Mouse (Mus musculus): Measurements from ENCODE around the gene Cmc1. TPM values are rescaled to one million over a fixed set of nuclear protein-coding genes. Genes with fewer than 3 reads are reported as not detected.

The Cmc1 gene
- polyA plus RNA-seq, 1 experiment from 2014 or later = 54.2 TPM

DNA sequence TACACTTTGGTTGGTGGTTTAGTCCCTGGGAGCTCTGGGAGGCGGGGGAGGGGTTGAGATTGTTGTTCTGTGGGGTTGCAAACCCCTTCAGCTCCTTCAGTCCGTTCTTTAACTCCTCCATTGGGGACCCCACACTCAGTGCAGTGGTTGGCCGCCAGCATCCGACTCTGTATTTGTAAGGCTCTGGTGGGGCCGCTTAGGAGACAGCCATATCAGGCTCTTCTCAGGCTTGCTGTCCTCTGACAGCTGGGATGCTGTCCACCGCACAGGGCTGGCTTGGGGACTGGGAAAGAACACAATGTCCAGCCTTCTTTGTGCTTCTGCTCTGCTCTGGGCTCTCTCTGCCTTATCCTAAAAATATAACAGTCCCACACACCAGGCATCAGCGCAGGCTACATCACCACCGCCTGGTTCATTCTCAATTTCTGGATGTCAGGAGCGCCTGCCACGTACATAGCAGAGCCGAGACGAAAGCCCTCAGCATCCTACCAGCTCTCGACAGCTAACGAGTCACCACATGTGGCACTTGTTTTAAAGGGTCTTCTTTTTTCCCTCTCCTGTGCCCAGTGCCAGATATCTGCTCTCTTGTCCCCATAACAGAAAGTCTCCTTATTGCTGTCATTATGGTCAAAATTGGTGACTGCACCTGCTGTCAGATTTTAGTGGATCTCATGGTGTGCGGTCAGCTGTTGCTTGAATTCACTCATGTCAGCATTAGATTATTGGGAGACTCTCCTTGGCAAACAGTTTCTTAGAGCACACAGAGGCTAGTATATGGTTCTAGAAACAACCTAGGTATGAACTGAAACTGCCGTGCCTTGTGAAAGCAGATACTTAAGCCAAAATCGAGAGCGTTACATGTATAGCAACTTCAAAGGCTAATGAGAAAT is 29.4 kb upstream of the Cmc1 start:
- ATAC-seq (ENCODE audit: insufficient number of reproducible peaks, insufficient read depth, low FRiP score, low read depth) = no peak
- Histone ChIP-seq H3K9me3 (ENCODE audit: control insufficient read depth, low read depth, low read length) (no peaks in the 10 kb centered on the region), H3K27me3 (ENCODE audit: control insufficient read depth, insufficient read depth, low read length) (no peaks in the 10 kb centered on the region), H3K27ac (ENCODE audit: low read length) (no peak overlapping the region), H3K4me2 (replicated peaks; ENCODE audit: low read depth, low read length) (no peak overlapping the region), H3K9ac (replicated peaks; ENCODE audit: low read depth, low read length) (no peak overlapping the region), H3K4me3 (ENCODE audit: low read depth, low read length) (no peak overlapping the region), H3K4me1 (ENCODE audit: control insufficient read depth, insufficient read depth, low read length) (no peaks in the 10 kb centered on the region), H3K36me3 (ENCODE audit: control insufficient read depth, insufficient read depth, low read length) (no peaks in the 10 kb centered on the region)
- WGBS = 87% methylated on average over 18 of the region's 18 CpGs

DNA sequence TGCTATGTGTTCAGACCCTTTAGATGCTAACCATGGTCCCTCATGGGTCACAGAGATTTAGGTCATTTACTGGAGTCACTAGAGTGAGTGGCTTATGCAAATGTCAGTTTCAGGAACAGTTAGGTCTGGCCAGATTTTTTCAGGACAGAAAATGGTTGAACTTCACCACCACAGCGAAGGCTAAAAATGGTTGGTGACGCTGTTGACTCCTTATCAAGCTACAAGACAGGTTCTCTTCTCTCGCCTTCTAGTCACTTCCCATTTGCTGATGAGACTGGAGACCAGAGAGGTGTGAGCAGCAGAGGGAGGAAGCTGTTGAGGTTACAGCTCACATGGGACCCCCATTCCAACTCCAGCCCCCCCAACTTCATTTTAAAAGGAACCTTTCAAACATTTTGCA is 26.7 kb upstream of the Cmc1 start:
- H3K36me3 ChIP-seq (ENCODE audit: control insufficient read depth, insufficient read depth, low read length) = no peaks in the 10 kb centered on the region
- H3K9me3 ChIP-seq (ENCODE audit: control insufficient read depth, low read depth, low read length) = no peaks in the 10 kb centered on the region
- no peaks in the 10 kb centered on the region for H3K4me1 ChIP-seq (ENCODE audit: control insufficient read depth, insufficient read depth, low read length)
- H3K9ac ChIP-seq (replicated peaks; ENCODE audit: low read depth, low read length) = no peak overlapping the region
- 89% methylated on average over 3 of the region's 3 CpGs for WGBS
- ATAC-seq (ENCODE audit: insufficient number of reproducible peaks, insufficient read depth, low FRiP score, low read depth) = no peak
- H3K27me3 ChIP-seq (ENCODE audit: control insufficient read depth, insufficient read depth, low read length) = no peaks in the 10 kb centered on the region
- no peak overlapping the region for H3K4me2 ChIP-seq (replicated peaks; ENCODE audit: low read depth, low read length)
- H3K4me3 ChIP-seq (ENCODE audit: low read depth, low read length) = no peak overlapping the region
- H3K27ac ChIP-seq (ENCODE audit: low read length) = no peak overlapping the region

DNA sequence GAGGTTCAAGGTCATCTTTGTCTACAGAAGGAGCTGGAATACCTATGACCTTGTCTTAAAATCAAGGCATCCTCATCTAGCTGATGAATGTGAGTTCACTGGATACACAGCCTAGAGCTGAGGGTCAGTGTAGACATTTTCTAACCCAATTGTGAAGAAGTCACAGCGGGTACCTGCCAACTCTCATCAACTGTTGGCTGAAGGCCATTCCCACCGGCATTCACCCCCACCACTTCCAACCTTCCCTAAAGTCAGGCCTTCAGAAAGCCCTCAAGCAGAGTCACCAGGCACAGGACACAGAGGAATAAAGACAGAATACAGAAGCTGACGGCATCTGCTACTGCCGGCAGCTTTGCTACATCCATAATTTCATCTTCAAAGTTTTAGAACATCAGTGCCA is 25.4 kb upstream of the Cmc1 start:
- Histone ChIP-seq H3K9me3 (ENCODE audit: control insufficient read depth, low read depth, low read length) (no peaks in the 10 kb centered on the region), H3K4me2 (replicated peaks; ENCODE audit: low read depth, low read length) (no peak overlapping the region), H3K36me3 (ENCODE audit: control insufficient read depth, insufficient read depth, low read length) (no peaks in the 10 kb centered on the region), H3K9ac (replicated peaks; ENCODE audit: low read depth, low read length) (no peak overlapping the region), H3K4me3 (ENCODE audit: low read depth, low read length) (no peak overlapping the region), H3K4me1 (ENCODE audit: control insufficient read depth, insufficient read depth, low read length) (no peaks in the 10 kb centered on the region), H3K27me3 (ENCODE audit: control insufficient read depth, insufficient read depth, low read length) (no peaks in the 10 kb centered on the region), H3K27ac (ENCODE audit: low read length) (no peak overlapping the region)
- no peak for ATAC-seq (ENCODE audit: insufficient number of reproducible peaks, insufficient read depth, low FRiP score, low read depth)
- 91% methylated on average over 4 of the region's 4 CpGs for WGBS

DNA sequence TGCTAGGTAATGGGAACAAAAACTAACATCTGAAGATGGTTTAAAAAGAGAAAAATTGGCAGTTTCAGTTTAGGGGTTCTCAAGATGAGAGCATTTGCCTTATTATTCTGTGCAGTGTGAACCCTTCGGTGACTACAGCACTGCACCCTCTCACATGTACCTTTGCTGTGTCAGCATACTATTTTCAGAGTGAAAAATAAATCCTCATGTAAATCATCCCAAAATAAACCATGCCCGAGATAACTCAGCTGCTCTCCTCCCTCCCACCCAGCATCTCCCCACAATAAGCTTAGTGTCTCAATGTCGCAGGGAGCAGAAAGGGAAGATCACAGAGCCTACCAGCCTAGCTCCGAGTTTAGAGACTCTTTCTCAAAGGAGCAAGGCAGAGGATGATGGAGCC is 23.1 kb upstream of the Cmc1 start:
- H3K36me3 ChIP-seq (ENCODE audit: control insufficient read depth, insufficient read depth, low read length) = no peaks in the 10 kb centered on the region
- no peak for ATAC-seq (ENCODE audit: insufficient number of reproducible peaks, insufficient read depth, low FRiP score, low read depth)

DNA sequence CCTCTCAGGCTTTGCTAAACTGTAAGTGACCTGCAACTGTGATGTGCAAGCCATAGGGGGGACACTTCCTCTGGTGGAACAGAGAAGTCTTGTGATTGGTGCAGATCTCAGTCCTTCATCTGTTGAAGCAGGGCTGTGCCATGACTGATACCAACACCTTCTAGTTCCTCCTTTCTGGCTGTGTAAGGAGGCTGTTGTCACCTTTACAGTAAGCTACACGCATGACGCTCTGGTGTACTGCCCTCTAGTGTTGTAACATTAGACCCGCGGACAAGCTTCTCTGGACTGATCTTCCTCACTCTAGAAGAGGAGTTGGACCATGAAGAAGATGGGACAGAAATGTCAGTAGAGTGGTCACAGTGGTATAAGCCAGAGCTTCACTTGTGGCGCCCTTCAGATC is 18.6 kb upstream of the Cmc1 start:
- ATAC-seq (ENCODE audit: insufficient number of reproducible peaks, insufficient read depth, low FRiP score, low read depth) = no peak
- no peaks in the 10 kb centered on the region for H3K36me3 ChIP-seq (ENCODE audit: control insufficient read depth, insufficient read depth, low read length)
- H3K4me1 ChIP-seq (ENCODE audit: control insufficient read depth, insufficient read depth, low read length) = no peaks in the 10 kb centered on the region
- no peaks in the 10 kb centered on the region for H3K27me3 ChIP-seq (ENCODE audit: control insufficient read depth, insufficient read depth, low read length)
- no peak overlapping the region for H3K4me2 ChIP-seq (replicated peaks; ENCODE audit: low read depth, low read length)
- 42% methylated on average over 5 of the region's 5 CpGs for WGBS
- no peaks in the 10 kb centered on the region for H3K9me3 ChIP-seq (ENCODE audit: control insufficient read depth, low read depth, low read length)
- H3K27ac ChIP-seq (ENCODE audit: low read length) = no peak overlapping the region
- H3K4me3 ChIP-seq (ENCODE audit: low read depth, low read length) = no peak overlapping the region
- H3K9ac ChIP-seq (replicated peaks; ENCODE audit: low read depth, low read length) = no peak overlapping the region

More for the DNA sequence above, 23.1 kb upstream of the Cmc1 start:
- Histone ChIP-seq H3K4me3 (ENCODE audit: low read depth, low read length) (no peak overlapping the region), H3K4me2 (replicated peaks; ENCODE audit: low read depth, low read length) (no peak overlapping the region), H3K4me1 (ENCODE audit: control insufficient read depth, insufficient read depth, low read length) (no peaks in the 10 kb centered on the region), H3K9ac (replicated peaks; ENCODE audit: low read depth, low read length) (no peak overlapping the region), H3K27me3 (ENCODE audit: control insufficient read depth, insufficient read depth, low read length) (no peaks in the 10 kb centered on the region), H3K9me3 (ENCODE audit: control insufficient read depth, low read depth, low read length) (no peaks in the 10 kb centered on the region), H3K27ac (ENCODE audit: low read length) (no peak overlapping the region)
- 84% methylated on average over 4 of the region's 4 CpGs for WGBS

DNA sequence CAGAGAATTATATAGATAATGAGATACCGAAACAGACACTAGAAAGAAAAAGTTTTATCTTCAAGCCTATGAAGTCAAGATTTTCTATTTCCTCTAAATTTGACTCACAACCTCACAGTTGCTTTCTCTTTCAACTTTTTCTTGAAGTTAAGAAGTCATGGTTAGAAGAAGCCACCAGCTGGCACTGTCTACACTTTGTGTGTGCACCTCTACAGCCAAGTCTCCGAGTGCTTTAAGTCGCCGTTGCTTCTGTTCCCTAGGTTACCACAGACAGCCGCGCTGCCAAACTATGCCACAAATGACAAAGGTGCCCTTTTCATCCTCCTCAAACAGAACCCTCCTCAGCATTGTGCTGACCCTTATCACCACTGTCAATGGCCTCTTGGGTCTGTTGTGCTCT is 17.6 kb upstream of the Cmc1 start:
- Histone ChIP-seq H3K4me1 (ENCODE audit: control insufficient read depth, insufficient read depth, low read length) (no peaks in the 10 kb centered on the region), H3K36me3 (ENCODE audit: control insufficient read depth, insufficient read depth, low read length) (no peaks in the 10 kb centered on the region), H3K4me2 (replicated peaks; ENCODE audit: low read depth, low read length) (no peak overlapping the region), H3K9ac (replicated peaks; ENCODE audit: low read depth, low read length) (no peak overlapping the region), H3K4me3 (ENCODE audit: low read depth, low read length) (no peak overlapping the region), H3K27me3 (ENCODE audit: control insufficient read depth, insufficient read depth, low read length) (no peaks in the 10 kb centered on the region), H3K9me3 (ENCODE audit: control insufficient read depth, low read depth, low read length) (no peaks in the 10 kb centered on the region), H3K27ac (ENCODE audit: low read length) (no peak overlapping the region)
- ATAC-seq (ENCODE audit: insufficient number of reproducible peaks, insufficient read depth, low FRiP score, low read depth) = no peak
- WGBS = 86% methylated on average over 6 of the region's 6 CpGs

DNA sequence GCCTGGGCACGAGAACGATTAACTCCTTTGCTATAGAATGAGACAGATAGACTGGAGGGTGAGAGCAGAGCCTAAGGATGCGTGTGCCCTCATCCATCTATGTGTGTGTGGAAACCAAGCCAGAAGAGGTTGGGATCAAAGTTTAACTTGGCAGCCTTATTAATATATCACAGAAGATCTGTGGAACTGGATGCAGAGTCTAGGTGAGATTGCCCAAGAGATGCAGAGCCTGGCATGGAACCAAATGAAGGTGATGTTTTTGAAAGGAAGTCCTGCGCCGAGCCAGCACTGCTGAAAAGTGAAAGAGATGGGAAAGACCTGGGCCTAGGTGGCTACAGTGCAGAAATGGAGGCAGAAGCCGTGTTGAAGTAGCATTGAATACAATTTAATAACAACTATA is 11.6 kb upstream of the Cmc1 start:
- no peak overlapping the region for H3K4me2 ChIP-seq (replicated peaks; ENCODE audit: low read depth, low read length)
- H3K36me3 ChIP-seq (ENCODE audit: control insufficient read depth, insufficient read depth, low read length) = no peaks in the 10 kb centered on the region
- no peaks in the 10 kb centered on the region for H3K4me1 ChIP-seq (ENCODE audit: control insufficient read depth, insufficient read depth, low read length)
- no peaks in the 10 kb centered on the region for H3K9me3 ChIP-seq (ENCODE audit: control insufficient read depth, low read depth, low read length)
- H3K27ac ChIP-seq (ENCODE audit: low read length) = no peak overlapping the region
- 90% methylated on average over 6 of the region's 6 CpGs for WGBS
- H3K27me3 ChIP-seq (ENCODE audit: control insufficient read depth, insufficient read depth, low read length) = no peaks in the 10 kb centered on the region
- no peak overlapping the region for H3K9ac ChIP-seq (replicated peaks; ENCODE audit: low read depth, low read length)
- no peak overlapping the region for H3K4me3 ChIP-seq (ENCODE audit: low read depth, low read length)
- ATAC-seq (ENCODE audit: insufficient number of reproducible peaks, insufficient read depth, low FRiP score, low read depth) = no peak

DNA sequence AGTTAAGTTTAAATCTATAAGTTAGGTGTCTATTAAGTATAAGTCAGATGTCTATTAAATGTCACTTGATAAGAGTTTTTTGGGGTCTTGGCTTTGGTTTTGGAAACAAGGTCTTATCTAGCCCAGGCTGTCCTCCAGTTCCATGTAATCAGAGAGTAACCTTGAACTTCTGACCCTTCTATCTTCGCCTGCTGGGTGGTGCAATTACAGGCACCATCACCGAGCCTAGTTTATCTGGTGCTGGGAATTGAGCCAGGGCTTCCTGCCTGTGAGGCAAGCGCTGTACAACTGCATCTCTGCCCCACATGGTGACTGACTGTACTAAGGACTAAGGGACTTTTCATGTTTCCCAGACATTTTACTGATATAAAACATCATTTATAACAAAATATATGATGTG is 10.0 kb upstream of the Cmc1 start:
- no peak for ATAC-seq (ENCODE audit: insufficient number of reproducible peaks, insufficient read depth, low FRiP score, low read depth)
- H3K9me3 ChIP-seq (ENCODE audit: control insufficient read depth, low read depth, low read length) = no peaks in the 10 kb centered on the region

DNA sequence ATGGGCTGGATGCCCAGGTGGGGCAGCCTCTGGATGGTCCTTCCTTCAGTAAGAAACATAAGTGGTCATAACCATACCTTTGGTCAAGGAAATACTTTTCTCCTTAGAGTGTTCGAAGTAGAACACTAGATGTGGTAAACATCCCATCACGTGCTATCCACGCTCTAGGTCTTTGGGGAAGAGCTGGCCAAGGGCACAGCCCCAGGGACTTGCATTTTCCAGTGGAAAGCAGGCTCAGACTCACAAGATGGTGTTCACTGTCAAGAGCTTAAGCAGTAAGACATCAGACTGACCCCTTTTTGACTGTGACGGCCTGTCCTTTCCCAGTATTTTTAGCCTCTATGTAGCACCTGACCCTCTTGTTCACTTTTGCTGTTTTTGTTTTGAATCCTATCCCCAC is 8.2 kb upstream of the Cmc1 start:
- no peak for ATAC-seq (ENCODE audit: insufficient number of reproducible peaks, insufficient read depth, low FRiP score, low read depth)

More for the DNA sequence above, 10.0 kb upstream of the Cmc1 start:
- Histone ChIP-seq H3K4me3 (ENCODE audit: low read depth, low read length) (no peak overlapping the region), H3K4me2 (replicated peaks; ENCODE audit: low read depth, low read length) (no peak overlapping the region), H3K4me1 (ENCODE audit: control insufficient read depth, insufficient read depth, low read length) (no peaks in the 10 kb centered on the region), H3K27me3 (ENCODE audit: control insufficient read depth, insufficient read depth, low read length) (no peaks in the 10 kb centered on the region), H3K9ac (replicated peaks; ENCODE audit: low read depth, low read length) (no peak overlapping the region), H3K36me3 (ENCODE audit: control insufficient read depth, insufficient read depth, low read length) (no peaks in the 10 kb centered on the region), H3K27ac (ENCODE audit: low read length) (no peak overlapping the region)
- WGBS = 59% methylated on average over 3 of the region's 3 CpGs

More for the DNA sequence above, 8.2 kb upstream of the Cmc1 start:
- Histone ChIP-seq H3K9me3 (ENCODE audit: control insufficient read depth, low read depth, low read length) (no peaks in the 10 kb centered on the region), H3K27ac (ENCODE audit: low read length) (no peak overlapping the region), H3K4me3 (ENCODE audit: low read depth, low read length) (no peak overlapping the region), H3K4me1 (ENCODE audit: control insufficient read depth, insufficient read depth, low read length) (no peaks in the 10 kb centered on the region), H3K4me2 (replicated peaks; ENCODE audit: low read depth, low read length) (no peak overlapping the region), H3K9ac (replicated peaks; ENCODE audit: low read depth, low read length) (no peak overlapping the region), H3K36me3 (ENCODE audit: control insufficient read depth, insufficient read depth, low read length) (no peaks in the 10 kb centered on the region), H3K27me3 (ENCODE audit: control insufficient read depth, insufficient read depth, low read length) (no peaks in the 10 kb centered on the region)
- WGBS = 92% methylated on average over 4 of the region's 4 CpGs

Data from stomach, embryonic 14.5 days (tissue).